Mouse (Mus musculus) cerebral cortex, adult 2 months (tissue): ENCODE data around the gene Abhd14b.

Experiments
- whole genome bisulfite sequencing: fragments of 180-500 bp; shearing (Covaris S2); methylation state at CpG from one replicate; pipeline ENCODE4 v1.1.7; 2018; 5-methylcytosine and 5-hydroxymethylcytosine counted together

Abhd14b gene

GRCm38 (mm10) chr9:106429221-106430014 lies 17.8 kb upstream of the Abhd14b start, which contains the start of gene Rpl29:
Rpl29 (plus strand) TSS chr9:106429454.
- WGBS, result under 1% methylated on average over 55 of the region's 55 CpGs

GRCm38 (mm10) chr9:106430015-106430264 lies 17.3 kb upstream of the Abhd14b start:
- 0% methylated on average over 4 of the region's 4 CpGs for WGBS

GRCm38 (mm10) chr9:106433389-106433788 lies 13.9 kb upstream of the Abhd14b start:
- WGBS, result 51% methylated on average over 7 of the region's 7 CpGs

GRCm38 (mm10) chr9:106436566-106436965 lies 10.7 kb upstream of the Abhd14b start:
- WGBS, result 87% methylated on average over 9 of the region's 9 CpGs

- 85% methylated on average over 5 of the region's 5 CpGs for WGBS
These were observed 4.6 kb upstream of the Abhd14b start for GRCm38 (mm10) chr9:106442680-106443079.

GRCm38 (mm10) chr9:106444836-106445235 lies 2.4 kb upstream of the Abhd14b start:
- 87% methylated on average over 4 of the region's 4 CpGs for WGBS

- 25% methylated on average over 9 of the region's 9 CpGs for WGBS
These were observed 692 bp downstream of the Abhd14b start for GRCm38 (mm10) chr9:106447951-106448350.

- under 1% methylated on average over 23 of the region's 23 CpGs for WGBS
These were observed 1.3 kb downstream of the Abhd14b start for GRCm38 (mm10) chr9:106448498-106449031.

- WGBS, result 84% methylated on average over 8 of the region's 8 CpGs
These were observed 2.7 kb downstream of the Abhd14b start for GRCm38 (mm10) chr9:106449947-106450346.

GRCm38 (mm10) chr9:106450661-106451060 lies 3.4 kb downstream of the Abhd14b start:
- WGBS, result 45% methylated on average over 9 of the region's 9 CpGs

- 86% methylated on average over 11 of the region's 11 CpGs for WGBS
These were observed 4.0 kb downstream of the Abhd14b start for GRCm38 (mm10) chr9:106451298-106451697.

- 69% methylated on average over 2 of the region's 2 CpGs for WGBS
These were observed 4.6 kb downstream of the Abhd14b start for GRCm38 (mm10) chr9:106451899-106452298.

- 55% methylated on average over 6 of the region's 6 CpGs for WGBS
These were observed 5.1 kb downstream of the Abhd14b start for GRCm38 (mm10) chr9:106452351-106452750.

- WGBS, result 13% methylated on average over 7 of the region's 7 CpGs
These were observed 5.6 kb downstream of the Abhd14b start for GRCm38 (mm10) chr9:106452821-106453220.

- WGBS, result 2% methylated on average over 54 of the region's 74 CpGs
These were observed 6.2 kb downstream of the Abhd14b start, which contains the start of gene Pcbp4 for GRCm38 (mm10) chr9:106453271-106454070. Pcbp4 (plus strand) TSS chr9:106453291.

- WGBS, result 7% methylated on average over 20 of the region's 20 CpGs
These were observed 7.0 kb downstream of the Abhd14b start for GRCm38 (mm10) chr9:106454071-106454761.

GRCm38 (mm10) chr9:106454888-106455681 lies 7.8 kb downstream of the Abhd14b start:
- WGBS, result 18% methylated on average over 17 of the region's 17 CpGs

- 40% methylated on average over 15 of the region's 15 CpGs for WGBS
These were observed 9.3 kb downstream of the Abhd14b start for GRCm38 (mm10) chr9:106456325-106457162.

- 60% methylated on average over 9 of the region's 9 CpGs for WGBS
These were observed 9.9 kb downstream of the Abhd14b start for GRCm38 (mm10) chr9:106457163-106457559.

GRCm38 (mm10) chr9:106457920-106458319 lies 10.7 kb downstream of the Abhd14b start:
- 57% methylated on average over 5 of the region's 5 CpGs for WGBS
